Mouse (Mus musculus): ENCODE measurements around the gene Npcd. TPM values are rescaled to one million over a fixed set of nuclear protein-coding genes. Genes with fewer than 3 reads are reported as not detected.

Npcd gene
- polyA plus RNA-seq, 1 experiment: 3.2 TPM

- H3K4me3 ChIP-seq: no peak overlapping the region
- no peaks in the 10 kb centered on the region for H3K36me3 ChIP-seq (ENCODE audit: control insufficient read depth, insufficient read depth)
- no peak overlapping the region for H3K4me2 ChIP-seq (ENCODE audit: low read depth)
- H3ac ChIP-seq (ENCODE audit: control insufficient read depth, insufficient read length): no peak overlapping the region
- no peaks in the 10 kb centered on the region for H3K27me3 ChIP-seq (ENCODE audit: control insufficient read depth, insufficient read depth, insufficient read length)
- TF ChIP-seq E2F4 (IDR thresholded peaks at IDR 0.05; ENCODE audit: insufficient read depth) (no peak), TCF3 (IDR thresholded peaks at IDR 0.05; ENCODE audit: insufficient read length, low read depth) (no peak), CEBPB (IDR thresholded peaks at IDR 0.05; ENCODE audit: insufficient read depth, poor library complexity, severe bottlenecking) (no peak), POLR2AphosphoS2 (IDR thresholded peaks at IDR 0.05; ENCODE audit: insufficient read length, low read depth) (peak; percentile 60), MAX (IDR thresholded peaks at IDR 0.05; ENCODE audit: low read depth) (no peak), POLR2A (IDR thresholded peaks at IDR 0.05; ENCODE audit: insufficient read length, low read depth) (no peak), MYOG (IDR thresholded peaks at IDR 0.05; ENCODE audit: control insufficient read depth in 1 of 3, insufficient read depth in 1 of 3, insufficient read length in 2 of 3, low read depth in 2 of 3) (no peak), USF1 (IDR thresholded peaks at IDR 0.05; ENCODE audit: low read depth) (no peak)
- H3K79me2 ChIP-seq (ENCODE audit: control insufficient read depth, insufficient read depth): no peaks in the 10 kb centered on the region
Observed at GRCm38 (mm10) chr15:79825146-79825825, 8.8 kb downstream of the Npcd start.

- no peaks in the 10 kb centered on the region for H3K27me3 ChIP-seq (ENCODE audit: control insufficient read depth, insufficient read depth, insufficient read length)
- H3K4me3 ChIP-seq: no peak overlapping the region
- no peaks in the 10 kb centered on the region for H3K79me2 ChIP-seq (ENCODE audit: control insufficient read depth, insufficient read depth)
- no peak overlapping the region for H3K4me2 ChIP-seq (ENCODE audit: low read depth)
- no peak for TF ChIP-seq REST (IDR thresholded peaks at IDR 0.05; ENCODE audit: insufficient read depth, insufficient read length)
- no peak for TF ChIP-seq USF1 (IDR thresholded peaks at IDR 0.05; ENCODE audit: low read depth)
- no peak for TF ChIP-seq POLR2A (IDR thresholded peaks at IDR 0.05; ENCODE audit: insufficient read length, low read depth)
- TF ChIP-seq TCF12 (IDR thresholded peaks at IDR 0.05; ENCODE audit: insufficient read depth, poor library complexity, severe bottlenecking): no peak
- no peak for TF ChIP-seq POLR2AphosphoS2 (IDR thresholded peaks at IDR 0.05; ENCODE audit: insufficient read length, low read depth)
- TF ChIP-seq SRF (IDR thresholded peaks at IDR 0.05; ENCODE audit: control insufficient read depth, insufficient read length, low read depth): no peak
- TF ChIP-seq MYOD1 (IDR thresholded peaks at IDR 0.05; ENCODE audit: control insufficient read depth in 1 of 3, insufficient read length in 2 of 3, low read depth in 2 of 3): no peak
- TF ChIP-seq MYOG (IDR thresholded peaks at IDR 0.05; ENCODE audit: control insufficient read depth in 1 of 3, insufficient read depth in 1 of 3, insufficient read length in 2 of 3, low read depth in 2 of 3): no peak
- no peak for TF ChIP-seq E2F4 (IDR thresholded peaks at IDR 0.05; ENCODE audit: insufficient read depth)
- no peak for TF ChIP-seq MAX (IDR thresholded peaks at IDR 0.05; ENCODE audit: low read depth)
- TF ChIP-seq TCF3 (IDR thresholded peaks at IDR 0.05; ENCODE audit: insufficient read length, low read depth): no peak
- TF ChIP-seq CEBPB (IDR thresholded peaks at IDR 0.05; ENCODE audit: insufficient read depth, poor library complexity, severe bottlenecking): no peak
- H3K36me3 ChIP-seq (ENCODE audit: control insufficient read depth, insufficient read depth): no peaks in the 10 kb centered on the region
- no peak overlapping the region for H3ac ChIP-seq (ENCODE audit: control insufficient read depth, insufficient read length)
Observed at GRCm38 (mm10) chr15:79823588-79824280, 10.3 kb downstream of the Npcd start.

DNA sequence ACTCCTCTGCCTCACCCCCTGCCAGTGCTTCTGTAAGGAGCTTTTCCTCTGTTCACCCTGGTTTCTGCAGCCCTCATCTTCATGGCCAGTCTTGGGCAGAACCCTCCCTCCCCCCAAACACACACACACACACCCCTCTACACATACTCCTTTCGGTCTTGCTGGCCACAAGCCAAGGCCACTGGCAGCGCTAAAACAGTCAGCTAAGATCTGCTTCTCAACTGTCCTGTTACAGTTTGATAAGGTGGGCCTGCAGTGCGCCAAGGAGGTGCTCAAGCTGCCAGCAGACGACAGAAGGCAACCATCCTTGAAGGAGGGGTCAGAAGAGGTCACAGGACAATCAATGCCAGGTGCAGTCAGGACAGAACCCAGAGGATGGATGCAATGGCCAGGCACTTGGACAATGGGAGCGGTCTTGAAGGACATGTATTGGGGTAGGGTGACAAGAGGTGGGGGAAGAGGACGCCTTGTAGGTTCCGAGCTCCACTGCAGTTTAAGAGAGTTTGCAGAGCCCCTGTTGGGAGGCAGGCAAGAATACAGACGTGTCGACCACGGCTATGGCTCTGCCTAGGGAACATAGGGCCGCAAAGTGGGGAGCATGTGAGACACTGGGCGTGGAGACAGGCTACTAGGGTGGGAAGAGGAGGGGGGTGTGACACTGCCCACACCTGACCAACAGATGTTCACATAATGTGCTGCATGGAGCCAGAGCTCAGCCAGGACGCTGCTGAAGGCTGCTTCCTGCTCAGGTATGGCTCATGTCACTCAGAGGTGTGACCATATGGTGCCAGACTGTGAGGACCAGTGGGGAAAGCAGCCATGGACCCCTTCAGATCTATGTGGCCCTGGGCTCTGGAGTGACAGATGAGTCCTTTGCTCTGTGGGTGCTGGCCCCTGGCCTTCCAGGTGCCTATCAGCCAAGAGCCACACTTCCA, 11.5 kb downstream of the Npcd start:
- Histone ChIP-seq H3K36me3 (ENCODE audit: control insufficient read depth, insufficient read depth) (no peaks in the 10 kb centered on the region), H3ac (ENCODE audit: control insufficient read depth, insufficient read length) (no peak overlapping the region), H3K79me2 (ENCODE audit: control insufficient read depth, insufficient read depth) (no peaks in the 10 kb centered on the region), H3K27me3 (ENCODE audit: control insufficient read depth, insufficient read depth, insufficient read length) (no peaks in the 10 kb centered on the region), H3K4me2 (ENCODE audit: low read depth) (no peak overlapping the region), H3K4me3 (no peak overlapping the region)
- TF ChIP-seq POLR2A (IDR thresholded peaks at IDR 0.05; ENCODE audit: insufficient read length, low read depth) (no peak), MAX (IDR thresholded peaks at IDR 0.05; ENCODE audit: low read depth) (no peak), POLR2AphosphoS2 (IDR thresholded peaks at IDR 0.05; ENCODE audit: insufficient read length, low read depth) (peak; percentile 63), TCF3 (IDR thresholded peaks at IDR 0.05; ENCODE audit: insufficient read length, low read depth) (no peak), TCF12 (IDR thresholded peaks at IDR 0.05; ENCODE audit: insufficient read depth, poor library complexity, severe bottlenecking) (no peak), MYOD1 (IDR thresholded peaks at IDR 0.05; ENCODE audit: control insufficient read depth in 1 of 3, insufficient read length in 2 of 3, low read depth in 2 of 3) (no peak)

DNA sequence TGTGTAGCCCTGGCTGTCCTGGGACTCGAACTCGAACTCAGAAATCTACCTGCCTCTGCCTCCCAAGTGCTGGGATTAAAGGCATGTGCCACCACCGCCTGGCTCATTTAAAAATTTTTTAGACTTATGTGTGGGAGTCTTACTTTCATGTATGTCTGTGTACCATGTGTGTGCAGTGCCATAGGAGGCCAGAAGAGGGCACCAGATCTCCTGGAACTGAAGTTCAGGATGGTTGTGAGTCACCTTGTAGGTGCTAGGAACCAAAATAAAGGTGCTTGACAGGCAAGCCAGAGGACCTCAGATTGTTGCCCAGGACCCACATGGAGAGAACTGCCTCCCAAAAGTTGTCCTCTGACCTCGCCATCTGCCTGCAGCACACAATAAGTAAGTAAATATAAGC, 15.7 kb downstream of the Npcd start:
- Histone ChIP-seq H3K4me2 (ENCODE audit: low read depth) (no peak overlapping the region), H3K36me3 (ENCODE audit: control insufficient read depth, insufficient read depth) (no peaks in the 10 kb centered on the region), H3K4me3 (no peak overlapping the region), H3K79me2 (ENCODE audit: control insufficient read depth, insufficient read depth) (no peaks in the 10 kb centered on the region), H3ac (ENCODE audit: control insufficient read depth, insufficient read length) (no peak overlapping the region), H3K27me3 (ENCODE audit: control insufficient read depth, insufficient read depth, insufficient read length) (no peaks in the 10 kb centered on the region)
- TF ChIP-seq CEBPB (IDR thresholded peaks at IDR 0.05; ENCODE audit: insufficient read depth, poor library complexity, severe bottlenecking) (no peak), REST (IDR thresholded peaks at IDR 0.05; ENCODE audit: insufficient read depth, insufficient read length) (no peak)

Data from myocyte (in vitro differentiated cells).